Comparison of ENCODE assay signal across 11 mouse cellular contexts in the genomic region with DNA sequence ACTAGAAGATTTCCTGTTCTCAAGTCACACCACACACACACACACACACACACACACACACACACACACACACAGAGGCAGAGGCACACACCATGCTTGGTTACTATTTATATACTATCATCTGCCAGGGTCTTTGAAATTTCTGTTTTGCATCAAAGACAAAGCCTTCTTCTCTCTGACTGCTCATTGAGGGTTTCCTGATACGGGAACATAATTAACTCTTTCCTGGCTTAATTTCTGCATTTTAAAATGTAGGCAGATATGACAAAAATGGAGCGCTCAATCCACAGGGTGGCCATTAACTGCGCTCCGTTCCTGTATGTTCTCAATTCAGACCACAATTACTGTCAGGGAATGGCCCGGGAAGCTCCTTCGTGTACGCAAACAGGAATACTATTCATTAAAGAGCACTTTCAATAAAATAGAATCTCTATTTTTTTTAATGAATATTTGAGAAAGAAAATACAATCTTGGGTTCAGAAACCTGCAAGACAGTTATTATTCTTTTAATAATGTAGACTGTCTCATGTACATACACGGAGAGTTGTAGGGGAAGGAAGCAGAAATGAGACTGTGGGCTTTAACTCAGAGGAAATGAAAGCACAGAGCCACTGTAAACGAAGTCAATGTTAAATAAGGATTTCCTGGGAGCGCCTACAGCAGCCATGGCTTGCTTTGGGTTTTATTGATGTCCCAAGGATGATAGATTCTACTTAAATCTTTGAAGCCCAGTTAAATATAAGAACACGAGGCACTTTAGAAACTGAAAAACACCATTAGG.
DNase-seq lines count a peak whose midpoint lies in the region; ATAC-seq and TF ChIP-seq lines count a peak whose summit lies in the region.
"Had no signal": no experiment of that assay in that cellular context is flagged by ENCODE, and none has a peak within 500 bp of the region (broad histone marks: within the 10 kb centered on the region; RNA-seq: fewer than 3 reads in every experiment).

No protein-coding gene starts in this region.

- ATAC-seq in liver, postnatal 0 days = no peak
- ATAC-seq in hindbrain, embryonic 11.5 days (ENCODE audit: low FRiP score) = no peak

- no peak for TF ChIP-seq CTCF in liver, postnatal 0 days (IDR thresholded peaks at IDR 0.05; ENCODE audit: low read depth)

- no peaks in the 10 kb centered on the region for H3K4me1 ChIP-seq in liver, postnatal 0 days (ENCODE audit: insufficient read depth)
- H3K4me1 ChIP-seq in hindbrain, embryonic 11.5 days (replicated peaks; ENCODE audit: control insufficient read depth, insufficient read depth, low read length) = no peaks in the 10 kb centered on the region

- peak; percentile 11 for DNase-seq in embryo, embryonic 10.5 days (ENCODE audit: low spot score)
- no peak for DNase-seq in embryo, embryonic 11 days
- no peak for DNase-seq in liver, postnatal 0 days
- no peak for DNase-seq in liver
- peak; percentile 17 for DNase-seq in hindbrain, embryonic 11.5 days (ENCODE audit: low spot score)
- peak; percentile 56 for DNase-seq in retina, embryonic 14.5 days (ENCODE audit: low spot score)
- no peak for DNase-seq in adrenal gland, adult 18-20 months (ENCODE audit: low spot score in 2 of 2)
- DNase-seq in gastrocnemius, postnatal 4 days (ENCODE audit: low spot score in 2 of 2) = no peak
- DNase-seq: adrenal gland, postnatal 25 days; kidney, adult 2 months had no signal

- peak overlapping the region; percentile 35; the same call in 1 of the 2 replicates for H3K4me2 ChIP-seq in liver, postnatal 0 days (ENCODE audit: low read depth, low read length)
- H3K4me2 ChIP-seq in hindbrain, embryonic 11.5 days (replicated peaks; ENCODE audit: low read depth, low read length) = no peak overlapping the region

- H3K9ac ChIP-seq in liver, postnatal 0 days (replicated peaks) = no peak overlapping the region
- no peak overlapping the region for H3K9ac ChIP-seq in hindbrain, embryonic 11.5 days (ENCODE audit: low read depth, low read length)

- no peaks in the 10 kb centered on the region for H3K9me3 ChIP-seq in liver, postnatal 0 days (ENCODE audit: low read length)
- H3K9me3 ChIP-seq in hindbrain, embryonic 11.5 days (ENCODE audit: control insufficient read depth, low read length) = no peaks in the 10 kb centered on the region

- no peaks in the 10 kb centered on the region for H3K27me3 ChIP-seq in liver, postnatal 0 days (ENCODE audit: insufficient read depth, low read length)
- no peaks in the 10 kb centered on the region for H3K27me3 ChIP-seq in hindbrain, embryonic 11.5 days (ENCODE audit: control insufficient read depth, insufficient read depth, low read length)

- H3K4me3 ChIP-seq in liver, postnatal 0 days (ENCODE audit: low read depth, low read length) = no peak overlapping the region
- H3K4me3 ChIP-seq in hindbrain, embryonic 11.5 days (ENCODE audit: low read depth, low read length) = no peak overlapping the region
- H3K4me3 ChIP-seq: left cerebral cortex, adult 2 months had no signal

- WGBS in liver, postnatal 0 days (ENCODE audit: insufficient replicate concordance) = 39% methylated on average over 11 of the region's 11 CpGs
- WGBS in hindbrain, embryonic 11.5 days = 61% methylated on average over 11 of the region's 11 CpGs

- TF ChIP-seq EP300 in liver, postnatal 0 days (IDR thresholded peaks at IDR 0.05; ENCODE audit: low read depth) = no peak

- H3K27ac ChIP-seq in liver, postnatal 0 days (ENCODE audit: low read depth) = no peak overlapping the region
- no peak overlapping the region for H3K27ac ChIP-seq in hindbrain, embryonic 11.5 days (ENCODE audit: low read depth, low read length)
- H3K27ac ChIP-seq: left cerebral cortex, adult 2 months had no signal

- no peaks in the 10 kb centered on the region for H3K36me3 ChIP-seq in liver, postnatal 0 days (replicated peaks; ENCODE audit: insufficient read depth, low read length)
- no peaks in the 10 kb centered on the region for H3K36me3 ChIP-seq in hindbrain, embryonic 11.5 days (ENCODE audit: control insufficient read depth, insufficient read depth, low read length)

Comparison
In these comparisons a context has a peak if more than half of its experiments do, and no peak if none do; other contexts are left out.
1. DNase-seq: peak in embryo, embryonic 10.5 days (single experiment), hindbrain, embryonic 11.5 days (single experiment) and retina, embryonic 14.5 days (single experiment); none in embryo, embryonic 11 days (single experiment), liver, postnatal 0 days (single experiment), liver (single experiment), adrenal gland, adult 18-20 months (0 of 2) and gastrocnemius, postnatal 4 days (0 of 2).